Mouse (Mus musculus) spleen, adult 2 months (tissue): ENCODE results near the gene Josd1.

Experiments
- CTCF ChIP-seq: fragments of 200-500 bp; IDR thresholded peaks from 2 replicates; pipeline ENCODE4 v1.5.1; 2011; ENCODE audit warnings: mild to moderate bottlenecking, inconsistent platforms; ENCODE audit not compliant: insufficient read depth, insufficient read length, insufficient replicate concordance; ENCODE audit errors: extremely low read depth
- POLR2A ChIP-seq: fragments of 200-500 bp; IDR thresholded peaks from 2 replicates; pipeline ENCODE4 v1.6.1; 2011; ENCODE audit warnings: low read depth, low read length, inconsistent platforms

GRCm38 (mm10) chr15:79723439-79723838, 35.7 kb upstream of the Josd1 start:
- TF ChIP-seq CTCF (peak; percentile 62; the same call in 1 of the 2 replicates), POLR2A (no peak)
